Mouse (Mus musculus): ENCODE data around the gene Gkn2. TPM values are rescaled to one million over a fixed set of nuclear protein-coding genes. Genes with fewer than 3 reads are reported as not detected.
A peak's percentile ranks its signal among the peaks of the same experiment; 100 is the strongest.

The Gkn2 gene
- polyA plus RNA-seq, 1 experiment, result not detected

DNA sequence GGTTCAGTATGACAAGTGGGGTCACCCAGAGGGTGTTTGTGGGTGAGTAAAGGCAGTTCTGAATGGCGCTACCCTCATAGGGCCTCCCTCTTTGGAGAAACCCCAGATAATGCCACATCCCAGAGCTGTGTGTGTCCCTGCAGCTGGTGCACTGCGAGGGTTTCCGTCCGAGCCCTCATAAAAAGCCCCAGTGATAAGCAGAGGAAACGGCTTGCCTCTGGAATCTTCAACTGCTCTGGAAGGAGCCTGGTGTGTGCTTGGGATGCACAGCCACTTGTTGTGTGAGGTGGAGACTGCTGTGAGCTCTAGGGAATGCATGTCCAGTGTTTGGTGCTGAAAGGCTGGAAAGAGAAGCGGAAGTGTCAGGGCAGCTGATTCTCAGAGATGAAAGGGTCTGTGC, 28.3 kb downstream of the Gkn2 start:
- H3ac ChIP-seq (ENCODE audit: control insufficient read depth, insufficient read length, low read depth), result no peak overlapping the region
- TF ChIP-seq CEBPB (IDR thresholded peaks at IDR 0.05; ENCODE audit: low read depth), result no peak
- TF ChIP-seq MYOG (IDR thresholded peaks at IDR 0.05; ENCODE audit: control insufficient read depth, extremely low read depth, insufficient read length), result no peak
- no peak for TF ChIP-seq USF1 (IDR thresholded peaks at IDR 0.05; ENCODE audit: low read depth)
- TF ChIP-seq MAX (IDR thresholded peaks at IDR 0.05), result no peak
- H3K27me3 ChIP-seq (ENCODE audit: control insufficient read depth, insufficient read depth, insufficient read length), result peaks cover 8% of the 10 kb centered on the region
- H3K36me3 ChIP-seq (ENCODE audit: control insufficient read depth, insufficient read depth), result no peaks in the 10 kb centered on the region
- no peaks in the 10 kb centered on the region for H3K79me2 ChIP-seq (ENCODE audit: control insufficient read depth, insufficient read depth)
- H3K4me3 ChIP-seq (ENCODE audit: insufficient read depth, poor library complexity, severe bottlenecking), result no peak overlapping the region
- no peaks in the 10 kb centered on the region for H3K79me3 ChIP-seq (ENCODE audit: low read depth)

DNA sequence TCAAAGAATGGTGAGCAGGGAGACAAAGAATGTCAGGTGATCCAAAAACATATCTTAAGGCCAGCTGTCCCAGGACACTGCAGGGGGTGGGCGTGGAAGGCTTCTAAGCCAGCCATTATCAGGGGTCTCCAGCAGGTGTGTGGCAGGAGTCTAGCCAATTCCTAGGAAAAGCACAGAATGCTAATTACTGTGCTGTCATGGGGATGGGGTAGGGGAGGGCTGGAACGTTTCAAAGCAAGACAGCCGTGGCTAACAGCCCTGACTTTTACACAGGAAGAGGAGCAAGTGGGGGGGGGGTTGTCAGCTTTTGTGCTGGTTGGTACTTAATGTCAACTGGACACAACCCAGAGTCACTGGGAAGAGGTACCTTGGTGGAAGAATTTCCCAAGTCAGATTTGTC, 38.9 kb downstream of the Gkn2 start:
- no peak overlapping the region for H3K4me3 ChIP-seq (ENCODE audit: insufficient read depth, poor library complexity, severe bottlenecking)
- TF ChIP-seq MAX (IDR thresholded peaks at IDR 0.05) (no peak), CEBPB (IDR thresholded peaks at IDR 0.05; ENCODE audit: low read depth) (no peak), CTCF (IDR thresholded peaks at IDR 0.05; ENCODE audit: control insufficient read depth, insufficient read depth, insufficient read length) (no peak), FOSL1 (IDR thresholded peaks at IDR 0.05; ENCODE audit: insufficient read depth, low read length, poor library complexity, severe bottlenecking) (no peak), MYOD1 (IDR thresholded peaks at IDR 0.05; ENCODE audit: control insufficient read depth, insufficient read length, low read depth) (no peak), MYOG (IDR thresholded peaks at IDR 0.05; ENCODE audit: control insufficient read depth, extremely low read depth, insufficient read length) (no peak), USF1 (IDR thresholded peaks at IDR 0.05; ENCODE audit: low read depth) (no peak)
- no peaks in the 10 kb centered on the region for H3K27me3 ChIP-seq (ENCODE audit: control insufficient read depth, insufficient read depth, insufficient read length)
- no peak overlapping the region for H3ac ChIP-seq (ENCODE audit: control insufficient read depth, insufficient read length, low read depth)
- no peaks in the 10 kb centered on the region for H3K79me2 ChIP-seq (ENCODE audit: control insufficient read depth, insufficient read depth)
- no peaks in the 10 kb centered on the region for H3K36me3 ChIP-seq (ENCODE audit: control insufficient read depth, insufficient read depth)
- H3K79me3 ChIP-seq (ENCODE audit: low read depth), result no peaks in the 10 kb centered on the region

DNA sequence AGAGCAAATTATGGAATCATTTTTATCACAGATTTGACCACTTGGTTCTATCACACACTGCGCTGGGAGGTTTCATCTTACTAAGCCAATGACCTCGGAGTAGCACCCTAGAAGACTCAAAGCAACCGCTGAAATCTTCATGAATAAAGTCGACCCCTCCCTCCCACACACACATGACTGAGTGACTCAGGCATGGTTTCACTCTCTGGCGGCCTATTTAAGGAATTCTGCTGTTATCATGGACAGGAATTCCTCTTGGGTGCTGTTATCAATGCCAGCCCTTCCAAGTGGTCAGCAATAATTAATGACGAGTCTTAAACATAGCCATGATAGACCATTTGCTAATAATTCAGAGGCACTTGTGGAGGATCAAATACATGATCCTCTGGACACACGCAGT, 49.1 kb downstream of the Gkn2 start:
- Histone ChIP-seq H3K36me3 (ENCODE audit: control insufficient read depth, insufficient read depth) (no peaks in the 10 kb centered on the region), H3K27me3 (ENCODE audit: control insufficient read depth, insufficient read depth, insufficient read length) (no peaks in the 10 kb centered on the region), H3ac (ENCODE audit: control insufficient read depth, insufficient read length, low read depth) (no peak overlapping the region), H3K79me2 (ENCODE audit: control insufficient read depth, insufficient read depth) (no peaks in the 10 kb centered on the region), H3K4me3 (ENCODE audit: insufficient read depth, poor library complexity, severe bottlenecking) (no peak overlapping the region), H3K79me3 (ENCODE audit: low read depth) (no peaks in the 10 kb centered on the region)
- no peak for TF ChIP-seq CTCF (IDR thresholded peaks at IDR 0.05; ENCODE audit: control insufficient read depth, insufficient read depth, insufficient read length)
- TF ChIP-seq CEBPB (IDR thresholded peaks at IDR 0.05; ENCODE audit: low read depth), result no peak
- no peak for TF ChIP-seq FOSL1 (IDR thresholded peaks at IDR 0.05; ENCODE audit: insufficient read depth, low read length, poor library complexity, severe bottlenecking)
- TF ChIP-seq USF1 (IDR thresholded peaks at IDR 0.05; ENCODE audit: low read depth), result peak; percentile 45

DNA sequence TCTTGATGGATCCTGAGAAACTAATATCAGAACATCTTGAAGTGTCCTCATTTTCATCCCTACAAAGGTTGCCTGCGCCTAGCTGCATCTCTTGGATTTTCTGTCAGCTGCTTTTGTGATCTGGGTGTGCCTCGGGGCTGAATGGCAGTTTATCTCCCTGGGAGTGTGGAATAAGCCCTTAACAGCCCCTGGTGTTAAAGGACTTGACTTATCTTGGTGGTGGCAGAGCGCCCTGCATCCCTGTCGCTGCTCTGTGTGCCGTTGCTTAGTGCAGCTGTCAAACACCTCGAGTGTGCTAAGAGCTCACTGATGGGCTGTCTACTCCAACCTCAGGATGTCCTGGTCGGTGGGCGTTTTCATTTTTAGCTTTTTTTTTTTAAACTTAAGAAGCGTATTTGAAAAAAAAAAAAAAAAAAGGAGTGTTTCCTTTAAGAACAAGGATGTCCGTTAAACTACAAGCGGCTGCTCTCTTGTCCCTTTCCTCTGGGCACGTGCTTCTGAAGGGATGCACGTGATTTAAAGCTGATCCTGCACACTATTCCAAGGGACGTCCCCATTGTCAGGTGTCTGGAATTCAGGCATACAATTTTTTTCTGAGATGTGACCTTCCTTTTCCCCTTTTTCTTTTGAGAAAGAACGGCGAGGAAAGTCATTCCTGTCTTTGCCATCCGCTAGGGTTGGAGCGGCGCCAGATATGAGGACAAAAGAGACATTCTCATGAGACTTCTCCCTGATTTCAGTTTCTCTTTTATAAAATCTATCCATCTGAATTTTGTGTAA, 51.1 kb downstream of the Gkn2 start:
- Histone ChIP-seq H3K79me2 (ENCODE audit: control insufficient read depth, insufficient read depth) (no peaks in the 10 kb centered on the region), H3K27me3 (ENCODE audit: control insufficient read depth, insufficient read depth, insufficient read length) (no peaks in the 10 kb centered on the region), H3ac (ENCODE audit: control insufficient read depth, insufficient read length, low read depth) (no peak overlapping the region), H3K79me3 (ENCODE audit: low read depth) (no peaks in the 10 kb centered on the region), H3K36me3 (ENCODE audit: control insufficient read depth, insufficient read depth) (no peaks in the 10 kb centered on the region), H3K4me3 (ENCODE audit: insufficient read depth, poor library complexity, severe bottlenecking) (no peak overlapping the region)
- TF ChIP-seq CTCF (IDR thresholded peaks at IDR 0.05; ENCODE audit: control insufficient read depth, insufficient read depth, insufficient read length), result no peak
- no peak for TF ChIP-seq MYOG (IDR thresholded peaks at IDR 0.05; ENCODE audit: control insufficient read depth, extremely low read depth, insufficient read length)
- no peak for TF ChIP-seq MYOD1 (IDR thresholded peaks at IDR 0.05; ENCODE audit: control insufficient read depth, insufficient read length, low read depth)
- no peak for TF ChIP-seq FOSL1 (IDR thresholded peaks at IDR 0.05; ENCODE audit: insufficient read depth, low read length, poor library complexity, severe bottlenecking)
- no peak for TF ChIP-seq CEBPB (IDR thresholded peaks at IDR 0.05; ENCODE audit: low read depth)

DNA sequence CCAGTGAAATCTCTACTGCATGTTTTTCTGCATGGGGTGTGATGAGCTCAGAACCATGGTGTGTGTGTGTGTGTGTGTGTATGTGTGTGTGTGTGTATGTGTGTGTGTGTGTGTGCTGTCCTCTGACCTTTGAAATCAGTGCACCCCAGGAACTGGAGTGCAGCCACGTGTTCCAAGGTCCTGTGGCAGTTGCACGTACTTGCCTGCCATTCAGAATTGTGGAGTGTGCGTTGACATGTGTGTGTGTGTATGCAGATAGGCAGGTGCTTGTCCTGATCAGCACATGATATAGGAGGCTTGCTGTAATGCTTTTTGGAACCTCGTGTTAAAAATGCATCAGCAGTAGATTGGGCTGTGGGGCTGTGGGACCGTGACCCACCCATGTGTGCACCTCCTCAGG, 53.8 kb downstream of the Gkn2 start:
- Histone ChIP-seq H3K79me3 (ENCODE audit: low read depth) (no peaks in the 10 kb centered on the region), H3ac (ENCODE audit: control insufficient read depth, insufficient read length, low read depth) (no peak overlapping the region), H3K79me2 (ENCODE audit: control insufficient read depth, insufficient read depth) (no peaks in the 10 kb centered on the region), H3K4me3 (ENCODE audit: insufficient read depth, poor library complexity, severe bottlenecking) (no peak overlapping the region), H3K27me3 (ENCODE audit: control insufficient read depth, insufficient read depth, insufficient read length) (no peaks in the 10 kb centered on the region), H3K36me3 (ENCODE audit: control insufficient read depth, insufficient read depth) (no peaks in the 10 kb centered on the region)
- TF ChIP-seq MYOD1 (IDR thresholded peaks at IDR 0.05; ENCODE audit: control insufficient read depth, insufficient read length, low read depth) (no peak), CEBPB (IDR thresholded peaks at IDR 0.05; ENCODE audit: low read depth) (no peak), FOSL1 (IDR thresholded peaks at IDR 0.05; ENCODE audit: insufficient read depth, low read length, poor library complexity, severe bottlenecking) (no peak), MYOG (IDR thresholded peaks at IDR 0.05; ENCODE audit: control insufficient read depth, extremely low read depth, insufficient read length) (no peak), USF1 (IDR thresholded peaks at IDR 0.05; ENCODE audit: low read depth) (no peak), MAX (IDR thresholded peaks at IDR 0.05) (no peak), CTCF (IDR thresholded peaks at IDR 0.05; ENCODE audit: control insufficient read depth, insufficient read depth, insufficient read length) (no peak)

DNA sequence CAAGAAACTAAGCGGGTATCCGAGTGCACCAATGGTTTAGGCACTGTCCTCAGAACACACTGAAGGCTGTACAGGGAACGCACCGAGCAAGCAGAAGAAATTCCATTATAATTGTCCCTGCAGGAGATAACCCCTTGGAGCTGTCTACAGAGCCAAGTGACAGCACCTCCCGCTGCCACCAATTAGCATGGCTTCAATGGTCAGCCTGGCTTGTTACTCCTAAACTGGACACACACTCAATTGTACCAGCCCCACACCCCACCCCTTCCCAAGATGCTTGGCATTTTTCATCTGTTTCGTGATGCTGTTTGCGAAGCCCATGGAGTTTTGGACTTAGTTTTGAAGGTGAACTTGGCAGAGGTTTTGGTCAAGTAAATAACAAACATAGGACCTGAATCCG, 54.5 kb downstream of the Gkn2 start:
- Histone ChIP-seq H3K4me3 (ENCODE audit: insufficient read depth, poor library complexity, severe bottlenecking) (no peak overlapping the region), H3K79me3 (ENCODE audit: low read depth) (no peaks in the 10 kb centered on the region), H3K27me3 (ENCODE audit: control insufficient read depth, insufficient read depth, insufficient read length) (no peaks in the 10 kb centered on the region), H3ac (ENCODE audit: control insufficient read depth, insufficient read length, low read depth) (no peak overlapping the region), H3K36me3 (ENCODE audit: control insufficient read depth, insufficient read depth) (no peaks in the 10 kb centered on the region), H3K79me2 (ENCODE audit: control insufficient read depth, insufficient read depth) (no peaks in the 10 kb centered on the region)
- TF ChIP-seq MAX (IDR thresholded peaks at IDR 0.05) (no peak), CEBPB (IDR thresholded peaks at IDR 0.05; ENCODE audit: low read depth) (no peak), CTCF (IDR thresholded peaks at IDR 0.05; ENCODE audit: control insufficient read depth, insufficient read depth, insufficient read length) (no peak), MYOD1 (IDR thresholded peaks at IDR 0.05; ENCODE audit: control insufficient read depth, insufficient read length, low read depth) (no peak), FOSL1 (IDR thresholded peaks at IDR 0.05; ENCODE audit: insufficient read depth, low read length, poor library complexity, severe bottlenecking) (no peak)
